Mouse (Mus musculus) kidney, adult 2 months (tissue): ENCODE measurements around the gene Cyfip2.

Experiments
- CTCF ChIP-seq: fragments of 200-500 bp; conservative IDR thresholded peaks from 2 replicates; pipeline ENCODE4 v1.5.1; 2011; ENCODE audit warnings: low read depth, mild to moderate bottlenecking, control low read depth, low read length, moderate library complexity, mixed read lengths; ENCODE audit not compliant: insufficient read depth, insufficient read length
- POLR2A ChIP-seq: fragments of 200-500 bp; IDR thresholded peaks from one replicate; pipeline ENCODE4 v1.6.1; 2011; ENCODE audit warnings: low read depth, low read length, control low read depth

- TF ChIP-seq POLR2A (no peak), CTCF (no peak)
Measured at GRCm38 (mm10) chr11:46311703-46312522, 746 bp downstream of the Cyfip2 start.
